Mouse (Mus musculus): ENCODE data around the gene Nprl3.
"Not testable (repeated sequence)": the region's sequence is repeated elsewhere in the genome, so short reads cannot be mapped to it uniquely, and the experiment has no call there.

Nprl3 gene

GRCm38 (mm10) chr11:32284582-32284981 is 17.1 kb upstream of the Nprl3 start:
- not testable (repeated sequence) for DNase-seq (ENCODE audit: low read depth)

GRCm38 (mm10) chr11:32283091-32283777 is 15.7 kb upstream of the Nprl3 start, which contains the start of gene Hba-a1:
TSS of gene Hba-a1 (plus strand) at chr11:32283511.
- not testable (repeated sequence) for DNase-seq (ENCODE audit: low read depth)

GRCm38 (mm10) chr11:32281416-32282144 is 14.1 kb upstream of the Nprl3 start:
- no peak for DNase-seq (ENCODE audit: low read depth)

GRCm38 (mm10) chr11:32280646-32281045 is 13.1 kb upstream of the Nprl3 start:
- DNase-seq (ENCODE audit: low read depth), result no peak

- no peak for DNase-seq (ENCODE audit: low read depth)
Observed at GRCm38 (mm10) chr11:32278458-32278957, 11.0 kb upstream of the Nprl3 start.

- DNase-seq (ENCODE audit: low read depth), result no peak
Observed at GRCm38 (mm10) chr11:32277736-32278457, 10.4 kb upstream of the Nprl3 start.

GRCm38 (mm10) chr11:32276347-32276746 is 8.8 kb upstream of the Nprl3 start, which contains the start of gene Hba-x:
TSS of gene Hba-x (plus strand) at chr11:32276400.
- DNase-seq (ENCODE audit: low read depth), result no peak

GRCm38 (mm10) chr11:32271178-32271577 is 3.7 kb upstream of the Nprl3 start:
- no peak for DNase-seq (ENCODE audit: low read depth)

- no peak for DNase-seq (ENCODE audit: low read depth)
Observed at GRCm38 (mm10) chr11:32268952-32269351, 1.4 kb upstream of the Nprl3 start.

- no peak for DNase-seq (ENCODE audit: low read depth)
Observed at GRCm38 (mm10) chr11:32267964-32268363, 457 bp upstream of the Nprl3 start.

GRCm38 (mm10) chr11:32266776-32267175 is 731 bp downstream of the Nprl3 start:
- DNase-seq (ENCODE audit: low read depth), result no peak

- no peak for DNase-seq (ENCODE audit: low read depth)
Observed at GRCm38 (mm10) chr11:32266194-32266593, 1.3 kb downstream of the Nprl3 start.

GRCm38 (mm10) chr11:32265117-32265738 is 2.3 kb downstream of the Nprl3 start:
- no peak for DNase-seq (ENCODE audit: low read depth)

- no peak for DNase-seq (ENCODE audit: low read depth)
Observed at GRCm38 (mm10) chr11:32262674-32263415, 4.7 kb downstream of the Nprl3 start.

GRCm38 (mm10) chr11:32256566-32256965 is 10.9 kb downstream of the Nprl3 start:
- DNase-seq (ENCODE audit: low read depth), result no peak

GRCm38 (mm10) chr11:32256146-32256545 is 11.4 kb downstream of the Nprl3 start:
- no peak for DNase-seq (ENCODE audit: low read depth)

GRCm38 (mm10) chr11:32253121-32253520 is 14.4 kb downstream of the Nprl3 start:
- no peak for DNase-seq (ENCODE audit: low read depth)

- no peak for DNase-seq (ENCODE audit: low read depth)
Observed at GRCm38 (mm10) chr11:32250880-32251763, 16.4 kb downstream of the Nprl3 start.

GRCm38 (mm10) chr11:32248350-32248749 is 19.2 kb downstream of the Nprl3 start:
- no peak for DNase-seq (ENCODE audit: low read depth)

GRCm38 (mm10) chr11:32247068-32247467 is 20.4 kb downstream of the Nprl3 start:
- no peak for DNase-seq (ENCODE audit: low read depth)

Data from fibroblast of lung, adult 2 months (primary cell).